Mouse (Mus musculus) hindbrain, embryonic 16.5 days (tissue): ENCODE measurements at regions not wholly inside any gene's neighbourhood (a gene's known extent, or its start where the extent isn't known, plus 50 kb on each side); places are given as distances from the start of the nearest gene placed in this dataset.

Source experiments
- ATAC-seq: fragments of 200-750 bp; cut with Nextera tagmentation; 2 replicates; pipeline ENCODE4 v1.8.0; 2017; ENCODE audit warnings: moderate TSS enrichment, moderate library complexity
- H3K27ac ChIP-seq: fragments of 300-500 bp; sonication (generic); 2 replicates; pipeline ENCODE4 v1.5.1; 2014; ENCODE audit warnings: low read depth, mild to moderate bottlenecking, control low read depth, low read length, moderate library complexity
- H3K27me3 ChIP-seq: fragments of 300-500 bp; sonication (generic); replicated peaks from 2 replicates; pipeline ENCODE4 v1.6.1; 2014; ENCODE audit warnings: low read length; ENCODE audit not compliant: control insufficient read depth, insufficient read depth
- H3K36me3 ChIP-seq: fragments of 300-500 bp; sonication (generic); 2 replicates; pipeline ENCODE4 v1.6.1; 2014; ENCODE audit warnings: mild to moderate bottlenecking, low read length, moderate library complexity, mixed read lengths; ENCODE audit not compliant: control insufficient read depth, insufficient read depth
- H3K4me1 ChIP-seq: fragments of 300-500 bp; sonication (generic); 2 replicates; pipeline ENCODE4 v1.6.1; 2014; ENCODE audit warnings: low read depth, low read length; ENCODE audit not compliant: control insufficient read depth, insufficient read depth
- H3K4me2 ChIP-seq: fragments of 300-500 bp; sonication (generic); 2 replicates; pipeline ENCODE4 v1.6.1; 2014; ENCODE audit warnings: mild to moderate bottlenecking, low read length, control low read depth, moderate library complexity
- H3K4me3 ChIP-seq: fragments of 300-500 bp; sonication (generic); 2 replicates; pipeline ENCODE4 v1.5.1; 2014; ENCODE audit warnings: mild to moderate bottlenecking, low read length, control low read depth, moderate library complexity
- H3K9ac ChIP-seq: fragments of 300-500 bp; sonication (generic); 2 replicates; pipeline ENCODE4 v1.6.1; 2014; ENCODE audit warnings: low read depth, mild to moderate bottlenecking, control low read depth, low read length, moderate library complexity
- H3K9me3 ChIP-seq: fragments of 300-500 bp; sonication (generic); 2 replicates; pipeline ENCODE4 v1.6.1; 2014; ENCODE audit warnings: mild to moderate bottlenecking, low read length, moderate library complexity; ENCODE audit not compliant: control insufficient read depth
- WGBS: fragments of 180-500 bp; shearing (Covaris S2); extraction: QIAGEN DNeasy Blood & Tissue Kit; methylation state at CpG from one replicate; pipeline ENCODE4 v1.1.7; 2014; 5-methylcytosine and 5-hydroxymethylcytosine counted together

DNA sequence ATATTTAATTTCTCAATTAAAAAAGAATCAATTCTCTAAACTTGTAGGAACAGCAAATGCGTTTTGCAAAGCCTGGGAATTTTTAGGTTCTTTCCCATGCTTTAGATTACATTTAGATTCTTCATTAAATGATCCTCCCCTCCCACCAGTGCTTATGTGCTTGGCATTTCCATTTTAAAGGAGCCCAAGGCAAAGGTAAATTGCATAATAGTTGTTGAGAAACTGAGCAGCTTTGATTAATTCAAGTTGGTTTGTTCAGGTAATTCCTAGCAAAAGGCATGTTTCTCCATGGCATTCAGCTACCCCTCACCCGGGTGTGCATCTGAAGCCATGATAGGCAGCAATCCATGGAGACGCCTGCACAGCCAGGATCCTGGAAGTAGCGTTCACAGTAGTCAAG is 570.8 kb upstream of the Auts2 start:
- Histone ChIP-seq H3K9me3 (no peaks in the 10 kb centered on the region), H3K9ac (no peak overlapping the region), H3K27me3 (no peaks in the 10 kb centered on the region), H3K4me2 (no peak overlapping the region), H3K4me3 (no peak overlapping the region), H3K36me3 (no peaks in the 10 kb centered on the region), H3K27ac (no peak overlapping the region), H3K4me1 (no peaks in the 10 kb centered on the region)
- no peak for ATAC-seq
- WGBS: 85% methylated on average over 4 of the region's 4 CpGs

DNA sequence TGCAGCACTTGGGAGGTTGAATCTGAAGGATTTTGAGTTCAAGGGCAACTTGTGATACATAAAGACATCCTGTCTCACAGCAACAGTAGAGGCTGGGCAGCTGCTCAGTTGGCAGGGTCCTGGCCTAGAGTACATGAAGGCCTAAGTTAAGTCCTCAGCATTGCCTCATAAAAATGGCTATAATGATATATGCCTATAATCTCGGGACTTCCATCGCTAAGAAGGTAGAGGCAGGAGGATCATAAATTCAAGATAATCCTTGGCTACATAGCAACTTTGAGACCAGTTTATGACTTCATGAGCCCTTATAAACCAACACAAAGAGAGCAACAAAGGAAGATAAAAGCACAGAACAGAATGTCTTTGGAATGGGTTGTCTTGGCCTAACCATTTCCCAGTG is 570.0 kb upstream of the Auts2 start:
- no peak overlapping the region for H3K4me3 ChIP-seq
- no peak for ATAC-seq
- no peaks in the 10 kb centered on the region; the same call in 1 of the 2 replicates for H3K27me3 ChIP-seq
- no peaks in the 10 kb centered on the region for H3K9me3 ChIP-seq
- no peaks in the 10 kb centered on the region for H3K4me1 ChIP-seq
- WGBS: 97% methylated on average over 2 of the region's 2 CpGs
- H3K9ac ChIP-seq: no peak overlapping the region
- H3K4me2 ChIP-seq: no peak overlapping the region
- H3K27ac ChIP-seq: no peak overlapping the region
- no peaks in the 10 kb centered on the region for H3K36me3 ChIP-seq

GRCm38 (mm10) chr5:133106691-133107354 is 563.7 kb upstream of the Auts2 start:
- Histone ChIP-seq H3K9me3 (no peaks in the 10 kb centered on the region), H3K36me3 (no peaks in the 10 kb centered on the region), H3K27me3 (no peaks in the 10 kb centered on the region; the same call in 1 of the 2 replicates), H3K4me3 (no peak overlapping the region), H3K4me1 (no peaks in the 10 kb centered on the region; the same call in 1 of the 2 replicates), H3K27ac (no peak overlapping the region), H3K9ac (no peak overlapping the region), H3K4me2 (no peak overlapping the region)
- 17% methylated on average over 8 of the region's 8 CpGs for WGBS
- ATAC-seq: 0 out of 2 replicates have a peak, but pooled peaks have one; percentile 34

- no peaks in the 10 kb centered on the region for H3K36me3 ChIP-seq
- H3K9me3 ChIP-seq: no peaks in the 10 kb centered on the region; the same call in 1 of the 2 replicates
- 40% methylated on average over 1 of the region's 1 CpGs for WGBS
- no peaks in the 10 kb centered on the region for H3K27me3 ChIP-seq
- no peak overlapping the region for H3K4me2 ChIP-seq
- H3K4me1 ChIP-seq: no peaks in the 10 kb centered on the region
- H3K4me3 ChIP-seq: no peak overlapping the region
- ATAC-seq: no peak
- H3K9ac ChIP-seq: no peak overlapping the region
- no peak overlapping the region for H3K27ac ChIP-seq
These were observed 553.2 kb upstream of the Auts2 start for GRCm38 (mm10) chr5:133096340-133096739.

DNA sequence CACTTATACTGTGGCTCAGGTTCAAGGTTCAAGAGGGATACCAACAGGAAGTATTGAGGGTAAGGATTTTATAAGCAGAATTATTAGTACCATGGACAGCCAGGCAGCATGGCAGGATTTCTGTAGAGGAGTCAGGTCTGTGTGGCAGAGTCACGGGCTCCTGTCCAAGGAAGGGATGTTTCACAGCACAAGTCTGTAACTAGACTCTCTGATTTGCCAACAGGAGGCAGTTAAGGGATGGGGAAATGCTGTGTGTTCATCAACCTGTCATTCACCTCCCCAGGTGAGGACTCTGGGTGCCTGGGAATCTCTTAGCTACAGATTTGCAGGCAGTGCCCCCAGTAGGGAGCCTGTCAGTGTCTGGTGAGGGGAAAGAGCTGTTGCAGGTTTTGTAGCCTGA is 541.7 kb upstream of the Auts2 start:
- Histone ChIP-seq H3K9ac (no peak overlapping the region), H3K36me3 (no peaks in the 10 kb centered on the region), H3K9me3 (no peaks in the 10 kb centered on the region; the same call in 1 of the 2 replicates), H3K4me1 (no peaks in the 10 kb centered on the region), H3K4me2 (no peak overlapping the region), H3K27ac (no peak overlapping the region), H3K27me3 (no peaks in the 10 kb centered on the region), H3K4me3 (no peak overlapping the region)
- no peak for ATAC-seq
- 84% methylated on average over 1 of the region's 1 CpGs for WGBS

DNA sequence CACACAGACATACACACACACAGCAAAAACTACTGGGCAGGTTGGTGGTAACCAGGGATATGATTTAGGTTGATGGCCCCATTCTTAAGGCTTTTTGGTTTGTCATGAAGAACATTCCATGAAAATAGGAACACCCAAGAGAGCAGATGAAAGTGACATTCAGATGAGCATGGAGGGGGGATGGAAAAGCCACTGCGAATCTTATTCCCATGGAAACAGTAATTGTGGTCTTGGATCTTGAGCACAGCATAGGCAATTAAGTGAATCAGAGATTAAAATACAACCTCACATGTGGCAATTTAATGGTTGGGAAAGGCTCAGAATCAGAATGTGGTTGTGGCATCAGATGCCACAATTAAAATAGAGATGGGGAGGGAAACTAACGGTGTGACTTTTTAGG is 537.6 kb upstream of the Auts2 start:
- H3K4me3 ChIP-seq: no peak overlapping the region
- no peaks in the 10 kb centered on the region; the same call in 1 of the 2 replicates for H3K4me1 ChIP-seq
- H3K4me2 ChIP-seq: no peak overlapping the region
- no peaks in the 10 kb centered on the region for H3K27me3 ChIP-seq
- no peak overlapping the region for H3K27ac ChIP-seq
- H3K9me3 ChIP-seq: no peaks in the 10 kb centered on the region; the same call in 1 of the 2 replicates
- WGBS: 61% methylated on average over 2 of the region's 2 CpGs
- no peaks in the 10 kb centered on the region for H3K36me3 ChIP-seq
- no peak for ATAC-seq
- no peak overlapping the region for H3K9ac ChIP-seq

DNA sequence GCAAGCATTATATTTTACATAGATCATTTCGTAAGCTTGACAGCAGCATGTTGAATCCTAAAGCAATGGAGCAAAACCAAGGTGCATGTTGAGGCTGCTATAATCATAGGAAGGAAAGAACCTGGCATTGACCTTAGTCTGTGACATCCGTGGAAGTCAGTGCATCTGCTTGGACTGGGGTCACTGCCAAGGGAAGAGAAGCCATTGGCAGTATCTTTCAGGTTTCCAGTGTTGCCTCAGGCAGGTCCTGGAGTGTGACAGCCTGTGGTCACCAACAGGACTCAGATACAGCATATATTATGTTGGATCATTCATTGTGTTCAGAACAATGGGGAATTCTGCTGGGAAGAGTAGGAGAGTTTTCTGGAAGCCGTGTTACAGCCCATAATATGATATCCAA is 535.8 kb upstream of the Auts2 start:
- Histone ChIP-seq H3K4me1 (no peaks in the 10 kb centered on the region; the same call in 1 of the 2 replicates), H3K36me3 (no peaks in the 10 kb centered on the region), H3K4me2 (no peak overlapping the region), H3K9me3 (no peaks in the 10 kb centered on the region), H3K9ac (no peak overlapping the region), H3K27me3 (no peaks in the 10 kb centered on the region), H3K4me3 (no peak overlapping the region), H3K27ac (no peak overlapping the region)
- ATAC-seq: no peak
- 64% methylated on average over 3 of the region's 3 CpGs for WGBS

DNA sequence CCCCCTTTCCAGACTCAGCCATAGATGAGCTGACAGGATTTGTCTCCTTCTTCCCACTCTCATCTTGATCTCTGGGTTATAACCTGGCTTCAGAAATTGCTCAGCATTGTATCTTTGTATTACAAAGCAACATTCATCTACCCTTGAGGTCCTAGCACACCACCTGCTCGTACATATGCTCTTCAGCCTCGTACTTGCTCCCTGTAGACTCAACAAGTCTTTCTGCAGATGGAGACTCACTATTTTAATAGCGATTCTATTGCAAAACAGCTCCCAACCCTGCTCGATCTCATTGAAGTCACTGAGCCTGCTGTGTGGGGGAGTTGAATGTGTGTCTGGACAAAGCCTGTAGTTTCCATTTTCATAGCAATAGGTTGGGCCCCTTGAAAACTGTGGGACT is 535.2 kb upstream of the Auts2 start:
- Histone ChIP-seq H3K4me1 (no peaks in the 10 kb centered on the region; the same call in 1 of the 2 replicates), H3K9ac (no peak overlapping the region), H3K4me2 (no peak overlapping the region), H3K4me3 (no peak overlapping the region), H3K9me3 (no peaks in the 10 kb centered on the region), H3K27ac (no peak overlapping the region), H3K36me3 (no peaks in the 10 kb centered on the region), H3K27me3 (no peaks in the 10 kb centered on the region)
- ATAC-seq: no peak
- 52% methylated on average over 4 of the region's 4 CpGs for WGBS

- no peaks in the 10 kb centered on the region for H3K27me3 ChIP-seq
- H3K9me3 ChIP-seq: no peaks in the 10 kb centered on the region
- no peak overlapping the region for H3K4me3 ChIP-seq
- no peaks in the 10 kb centered on the region for H3K36me3 ChIP-seq
- no peaks in the 10 kb centered on the region for H3K4me1 ChIP-seq
- no peak overlapping the region for H3K27ac ChIP-seq
- H3K4me2 ChIP-seq: no peak overlapping the region
- WGBS: 53% methylated on average over 2 of the region's 2 CpGs
- no peak overlapping the region for H3K9ac ChIP-seq
- ATAC-seq: no peak
These were observed 530.2 kb upstream of the Auts2 start for GRCm38 (mm10) chr5:133073317-133073716.
